In genomic region chr12:73094189-73094588, GRCm38 (mm10) we compare ENCODE assay signal across 24 mouse cellular contexts. TPM values are rescaled to one million over a fixed set of nuclear protein-coding genes. Genes with fewer than 3 reads are reported as not detected.
"Had no signal": no experiment of that assay in that cellular context is flagged by ENCODE, and none has a peak within 500 bp of the region (broad histone marks: within the 10 kb centered on the region; RNA-seq: fewer than 3 reads in every experiment).

No protein-coding gene starts in this region.

- DNase-seq: kidney, adult 2 months; kidney, postnatal 25 days; layer of hippocampus, postnatal 36 days; left cerebral cortex, postnatal 4 days; lung, embryonic 14.5 days; right cerebral cortex, adult 18-20 months; right cerebral cortex, postnatal 14 days; right cerebral cortex, postnatal 4 days; thymus, adult 2 months; thymus, postnatal 14 days; thymus, postnatal 4 days had no signal

- H3K4me3 ChIP-seq: limb, embryonic 12.5 days; limb, embryonic 15.5 days; midbrain, embryonic 12.5 days; midbrain, embryonic 15.5 days; neural tube, embryonic 12.5 days; neural tube, embryonic 15.5 days had no signal

- H3K4me1 ChIP-seq: limb, embryonic 12.5 days; limb, embryonic 15.5 days; midbrain, embryonic 12.5 days; midbrain, embryonic 15.5 days; neural tube, embryonic 12.5 days; neural tube, embryonic 15.5 days had no signal

- ATAC-seq: intestine, postnatal 0 days; lung, postnatal 0 days; midbrain, embryonic 15.5 days had no signal

- H3K9ac ChIP-seq: limb, embryonic 12.5 days; limb, embryonic 15.5 days; lung, embryonic 14.5 days; midbrain, embryonic 12.5 days; midbrain, embryonic 15.5 days; neural tube, embryonic 12.5 days; neural tube, embryonic 15.5 days had no signal

- H3K27ac ChIP-seq: kidney, postnatal 0 days; limb, embryonic 12.5 days; limb, embryonic 15.5 days; macrophage; midbrain, embryonic 12.5 days; midbrain, embryonic 15.5 days; neural tube, embryonic 12.5 days; neural tube, embryonic 15.5 days; stomach, postnatal 0 days had no signal

- H3K4me2 ChIP-seq: limb, embryonic 12.5 days; limb, embryonic 15.5 days; lung, embryonic 14.5 days; midbrain, embryonic 12.5 days; midbrain, embryonic 15.5 days; neural tube, embryonic 12.5 days; neural tube, embryonic 15.5 days had no signal

- H3K27me3 ChIP-seq: limb, embryonic 12.5 days; limb, embryonic 15.5 days; midbrain, embryonic 12.5 days; midbrain, embryonic 15.5 days; neural tube, embryonic 12.5 days; neural tube, embryonic 15.5 days had no signal

- H3K9me3 ChIP-seq: limb, embryonic 12.5 days; limb, embryonic 15.5 days; midbrain, embryonic 12.5 days; midbrain, embryonic 15.5 days; neural tube, embryonic 12.5 days; neural tube, embryonic 15.5 days had no signal

- H3K36me3 ChIP-seq: limb, embryonic 15.5 days; midbrain, embryonic 12.5 days; midbrain, embryonic 15.5 days; neural tube, embryonic 12.5 days; neural tube, embryonic 15.5 days had no signal

RNA-seq across cellular contexts. Expression of gene Six4, which starts 19.1 kb away (rescaled TPM):
- polyA plus RNA-seq: macrophage had no signal

RNA-seq across cellular contexts. Expression of gene Six1, which starts 40.5 kb away (rescaled TPM):
- polyA plus RNA-seq: intestine, embryonic 14.5 days; intestine, postnatal 0 days; macrophage; stomach, embryonic 14.5 days had no signal
